Mouse (Mus musculus) stomach, adult 2 months (tissue): Measurements from ENCODE around the gene Mrpl38. TPM values are rescaled to one million over a fixed set of nuclear protein-coding genes. Genes with fewer than 3 reads are reported as not detected.

ENCODE experiments used
- polyA plus RNA-seq: library from polyadenylated mRNA; depleted of rRNA; stranded (reverse); fragments of >200 nt; gene quantifications from 2 replicates; pipeline ENCODE4 v1.2.3, GENCODE M21; 2012; rRNA removed

Gene Mrpl38
- 49.6 and 56.5 TPM in 2 replicates for polyA plus RNA-seq

DNA sequence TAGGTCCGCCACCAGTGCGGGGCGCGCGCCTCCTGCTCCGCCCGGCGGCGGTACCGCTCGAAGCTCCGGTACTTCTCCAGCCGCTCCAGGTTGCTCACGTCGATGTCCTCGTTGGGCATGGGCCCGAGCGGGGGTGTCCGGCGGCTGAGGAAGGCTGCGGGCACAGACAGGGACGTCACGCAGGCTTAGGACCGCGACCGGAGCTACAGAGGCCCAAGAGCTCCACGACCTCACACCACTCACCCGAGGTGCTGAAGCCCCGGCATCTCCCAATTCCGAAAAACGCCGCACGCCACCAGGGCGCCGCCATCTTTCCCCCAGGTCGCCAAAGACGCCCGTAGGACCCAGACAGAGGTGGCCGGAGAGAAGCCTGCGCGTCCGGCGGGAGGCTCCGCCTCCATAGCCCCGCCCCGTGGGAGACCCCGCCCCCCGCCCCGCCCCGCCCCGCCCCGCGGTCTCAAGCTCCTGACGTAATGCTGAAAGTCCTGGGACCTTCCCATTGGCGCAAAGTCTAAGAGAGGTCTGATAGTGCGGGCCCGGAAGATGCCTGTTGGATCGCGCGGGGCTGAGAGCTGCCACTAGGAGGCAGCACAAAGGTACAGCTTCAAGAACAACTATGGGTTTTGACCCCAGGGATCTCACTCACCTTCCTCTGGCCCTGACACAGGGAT is at the start of gene Mrpl38:
Gene Mrpl38, minus strand, starts transcription at position 401 of the 671 bp plus-strand sequence.

DNA sequence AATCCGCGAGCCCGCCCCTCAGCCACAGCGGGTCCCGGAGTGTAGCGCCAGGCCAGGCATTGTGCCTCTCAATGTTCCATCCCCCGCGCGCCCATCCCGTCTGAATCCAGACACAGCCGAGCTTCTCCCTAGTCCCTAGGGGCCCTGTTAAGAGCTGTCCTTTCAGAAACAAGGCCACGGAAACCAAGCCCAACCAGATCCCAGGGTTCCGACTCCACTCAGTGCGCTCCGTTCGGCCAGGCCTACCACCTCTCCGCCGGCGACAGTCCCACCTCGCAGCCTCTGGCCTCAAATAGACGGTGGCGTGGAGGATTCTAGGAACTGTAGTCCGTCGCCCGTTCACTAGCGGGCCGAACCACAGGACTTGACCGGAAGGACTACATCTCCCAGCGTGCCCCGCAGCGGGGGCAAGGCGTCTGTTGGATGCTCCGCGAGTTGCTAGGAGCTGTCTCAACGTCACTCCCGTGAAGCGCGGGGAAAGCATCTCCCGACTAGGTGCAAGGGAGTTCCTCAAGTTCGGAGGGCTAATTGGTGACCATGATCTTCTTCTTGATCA is 29.3 kb upstream of the Mrpl38 start, which contains the start of gene Fbf1:
Gene Fbf1, minus strand, starts transcription at position 283 of the 556 bp plus-strand sequence.

DNA sequence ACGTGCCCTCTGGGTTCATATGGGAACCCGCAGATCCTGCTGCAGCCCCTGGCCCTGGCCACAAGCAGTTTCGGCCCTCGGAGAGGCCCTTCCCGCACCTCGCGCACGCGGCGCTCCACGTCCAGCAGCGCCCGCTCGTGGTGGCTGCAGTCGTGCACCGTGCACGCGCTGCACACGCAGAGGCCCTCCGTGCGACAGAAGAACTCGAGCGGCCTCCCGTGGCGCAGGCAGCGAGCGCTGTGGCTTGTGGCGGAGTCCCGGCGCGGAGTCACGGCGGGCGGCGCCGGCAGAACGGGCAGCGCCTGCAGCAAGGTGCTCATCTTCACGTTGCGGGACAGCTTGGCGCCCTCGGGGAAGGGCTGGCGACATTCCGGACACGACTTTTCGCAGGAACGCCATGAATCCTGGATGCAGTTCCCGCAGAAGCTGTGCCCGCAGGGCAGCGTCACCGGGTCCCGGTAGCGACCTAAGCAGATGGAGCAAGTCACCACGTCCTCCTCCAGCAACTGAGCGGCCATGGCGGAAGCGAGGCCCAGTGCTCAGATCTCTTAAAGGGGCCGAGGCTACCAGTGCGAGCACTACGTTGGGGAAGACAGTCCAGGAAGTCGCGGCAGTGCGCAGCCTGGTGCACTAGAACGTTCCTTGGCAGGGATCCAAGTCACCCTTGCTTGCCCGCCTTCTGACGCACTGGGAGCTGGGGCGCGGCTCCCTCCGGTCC is 8.0 kb downstream of the Mrpl38 start, which contains the start of gene Trim65:
Gene Trim65, minus strand, starts transcription at position 641 of the 718 bp plus-strand sequence.

DNA sequence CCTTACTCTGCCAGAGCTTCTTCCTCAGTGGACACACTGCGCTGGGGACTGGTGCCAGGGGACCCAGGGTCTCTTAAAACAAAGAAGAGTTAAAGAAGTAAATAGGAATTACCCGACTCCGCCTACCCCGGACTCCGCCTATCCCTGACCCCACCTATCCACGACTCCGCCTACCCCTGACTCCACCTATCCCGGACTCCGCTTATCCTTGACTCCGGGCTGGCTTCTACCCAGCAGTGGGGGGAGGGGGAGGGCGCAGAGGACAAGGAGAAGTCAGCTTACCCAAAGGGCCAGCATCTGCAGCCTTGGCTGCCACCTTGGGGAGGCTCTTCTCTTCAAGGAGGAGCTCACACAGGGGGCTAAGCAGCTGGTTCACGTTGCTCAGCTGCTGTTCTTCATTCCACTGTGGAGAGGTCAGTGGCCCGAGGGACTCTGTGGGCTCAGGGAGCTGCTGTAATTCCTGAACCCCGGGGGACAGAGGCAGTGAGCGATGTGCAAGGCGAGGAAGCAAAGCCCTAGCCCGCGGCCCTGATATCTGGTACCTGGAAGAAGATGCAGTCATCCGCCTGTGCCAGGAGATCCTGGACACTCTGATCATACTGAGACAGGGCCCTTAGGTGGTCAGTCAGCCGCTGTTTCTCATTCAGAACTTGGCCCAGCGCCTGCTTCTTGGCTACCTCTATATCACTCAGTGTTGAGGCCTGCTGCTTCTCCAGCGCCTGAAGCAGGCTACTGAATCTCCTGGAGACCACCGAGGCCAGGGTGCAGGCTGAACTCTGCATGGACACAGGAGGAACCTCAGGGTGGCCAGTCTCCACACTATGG is 11.3 kb downstream of the Mrpl38 start, which contains the start of gene Trim47:
Gene Trim47, minus strand, starts transcription at position 55 of the 825 bp plus-strand sequence.

DNA sequence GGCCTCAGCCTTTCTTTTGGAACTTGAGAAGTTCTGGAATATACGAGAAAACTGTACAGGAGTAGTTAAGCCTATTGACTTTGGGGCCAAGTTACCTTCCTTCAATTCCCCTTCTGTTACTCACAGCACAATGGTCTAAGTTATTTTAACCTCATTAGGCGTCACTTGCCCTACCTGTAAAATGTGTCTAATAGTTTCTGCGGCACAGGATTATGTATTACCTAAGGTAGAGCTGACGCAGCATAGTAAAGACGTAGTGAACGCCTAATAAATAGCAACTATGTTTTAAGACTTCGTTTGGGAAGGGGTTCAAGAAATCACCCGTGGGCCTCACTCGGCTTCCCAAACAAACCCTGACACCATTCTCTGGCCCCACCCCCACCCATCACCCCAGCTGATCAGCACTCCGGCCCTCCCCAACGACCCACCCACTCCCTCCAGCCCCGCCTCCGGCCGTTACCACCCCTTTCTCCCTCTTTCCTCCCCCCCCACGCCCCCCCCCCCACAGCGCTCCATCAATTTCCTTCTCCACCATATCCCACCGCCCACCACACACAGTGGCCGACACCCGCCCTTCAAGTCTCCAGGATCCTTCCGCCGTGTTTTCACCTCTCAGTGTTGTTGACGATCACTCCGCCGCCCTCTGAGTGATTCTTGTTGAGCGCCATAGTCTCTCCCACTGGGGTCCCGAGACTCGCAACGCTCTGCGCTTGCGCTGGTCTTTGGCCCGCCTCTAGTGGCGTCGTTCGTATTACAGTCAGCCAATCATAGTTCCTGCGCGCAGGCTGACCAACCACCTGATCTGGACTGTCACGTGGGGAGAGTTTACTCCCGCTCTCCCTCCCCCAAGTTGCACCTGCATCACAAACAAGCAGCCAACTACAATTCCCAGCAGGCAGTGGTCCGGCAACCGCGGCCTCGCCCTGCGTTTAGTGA is 52.1 kb downstream of the Mrpl38 start, which contains the start of gene Wbp2:
Gene Wbp2, minus strand, starts transcription at position 738 of the 936 bp plus-strand sequence.

Other genes with a start within 250 kb of the Mrpl38 start
- gene Smim5, start 238.9 kb downstream of the Mrpl38 start, polyA plus RNA-seq, result 2.9 and 4.1 TPM in 2 replicates
- 24.8 and 28.5 TPM in 2 replicates for gene Smim6, start 226.9 kb downstream of the Mrpl38 start, polyA plus RNA-seq
- gene Sap30bp, start 205.6 kb downstream of the Mrpl38 start, polyA plus RNA-seq, result 13.2 and 13.4 TPM in 2 replicates
- gene Recql5, start 205.4 kb downstream of the Mrpl38 start, polyA plus RNA-seq, result 9.7 and 12.0 TPM in 2 replicates
- gene Itgb4, start 164.2 kb downstream of the Mrpl38 start, polyA plus RNA-seq, result 37.3 and 46.8 TPM in 2 replicates
- gene Galk1, start 126.1 kb downstream of the Mrpl38 start, polyA plus RNA-seq, result 47.5 and 60.9 TPM in 2 replicates
- gene H3f3b, start 110.9 kb downstream of the Mrpl38 start, polyA plus RNA-seq, result 64.3 and 74.4 TPM in 2 replicates
- 11.0 and 11.8 TPM in 2 replicates for gene Unk, start 108.5 kb downstream of the Mrpl38 start, polyA plus RNA-seq
- gene Unc13d, start 60.9 kb downstream of the Mrpl38 start, polyA plus RNA-seq, result 8.1 and 8.3 TPM in 2 replicates
- gene Wbp2, start 51.9 kb downstream of the Mrpl38 start, polyA plus RNA-seq, result 168 and 184 TPM in 2 replicates
- gene Trim47, start 11.7 kb downstream of the Mrpl38 start, polyA plus RNA-seq, result 47.2 and 62.0 TPM in 2 replicates
- 6.7 and 7.1 TPM in 2 replicates for gene Trim65, start 7.7 kb downstream of the Mrpl38 start, polyA plus RNA-seq
- 7.2 and 9.5 TPM in 2 replicates for gene Fbf1, start 29.3 kb upstream of the Mrpl38 start, polyA plus RNA-seq
- 10.8 and 11.8 TPM in 2 replicates for gene Ten1, start 60.0 kb upstream of the Mrpl38 start, polyA plus RNA-seq
- 42.7 and 56.9 TPM in 2 replicates for gene Acox1, start 60.2 kb upstream of the Mrpl38 start, polyA plus RNA-seq
- gene Evpl, start 99.2 kb upstream of the Mrpl38 start, polyA plus RNA-seq, result 18.9 and 19.2 TPM in 2 replicates
- 18.6 and 18.9 TPM in 2 replicates for gene Srp68, start 135.3 kb upstream of the Mrpl38 start, polyA plus RNA-seq
- gene Galr2, start 142.1 kb upstream of the Mrpl38 start, polyA plus RNA-seq, result 3.1 and 5.7 TPM in 2 replicates
- gene Exoc7, start 168.4 kb upstream of the Mrpl38 start, polyA plus RNA-seq, result 12.6 and 12.9 TPM in 2 replicates
- 0.15 and 0.68 TPM in 2 replicates for gene Foxj1, start 196.5 kb upstream of the Mrpl38 start, polyA plus RNA-seq